Mouse (Mus musculus) liver, embryonic 14.5 days (tissue): ENCODE data around the gene Txk.

Experiments used
- CTCF ChIP-seq: IDR thresholded peaks from 2 replicates; pipeline ENCODE4 v1.5.1; 2016; ENCODE audit warnings: antibody characterized with exemption, low read depth, control low read depth
- EP300 ChIP-seq: IDR thresholded peaks from 2 replicates; pipeline ENCODE4 v1.6.1; 2016; ENCODE audit warnings: antibody characterized with exemption, low read depth

GRCm38 (mm10) chr5:72699500-72699818 lies 53.1 kb downstream of the Txk start:
- TF ChIP-seq CTCF: no peak
- no peak for TF ChIP-seq EP300
